ENCODE assay signal across 9 mouse cellular contexts in genomic region chr8:111923383-111923804, GRCm38 (mm10). TPM values are rescaled to one million over a fixed set of nuclear protein-coding genes. Genes with fewer than 3 reads are reported as not detected.
DNase-seq lines count a peak whose midpoint lies in the region; ATAC-seq and TF ChIP-seq lines count a peak whose summit lies in the region.
"Had no signal": no experiment of that assay in that cellular context is flagged by ENCODE, and none has a peak within 500 bp of the region (broad histone marks: within the 10 kb centered on the region; RNA-seq: fewer than 3 reads in every experiment).

No protein-coding gene starts in this region.

- no peaks in the 10 kb centered on the region for H3K27me3 ChIP-seq in kidney, embryonic 14.5 days (ENCODE audit: control insufficient read depth, insufficient read depth, low read length)
- no peaks in the 10 kb centered on the region for H3K27me3 ChIP-seq in CH12.LX (replicated peaks)
- H3K27me3 ChIP-seq in lung, embryonic 15.5 days, result no peaks in the 10 kb centered on the region
- H3K27me3 ChIP-seq in stomach, embryonic 16.5 days (ENCODE audit: control insufficient read depth, insufficient read depth, low read length), result no peaks in the 10 kb centered on the region
- H3K27me3 ChIP-seq: embryonic facial prominence, embryonic 12.5 days had no signal

- dilution Hi-C loops in CH12.LX (cut with MboI; ENCODE audit: extremely low pct_ligation_motif_present, extremely low pct_unique_long_range_greater_than_20kb, low sequenced_read_pairs), result no loop called here

- TF ChIP-seq POLR2A in CH12.LX (IDR thresholded peaks at IDR 0.05; ENCODE audit: low read depth, low read length), result peak; percentile 52

- H3K9ac ChIP-seq in kidney, embryonic 14.5 days (ENCODE audit: low read depth, low read length), result no peak overlapping the region
- H3K9ac ChIP-seq in CH12.LX (ENCODE audit: insufficient read depth, low read depth), result no peak overlapping the region; the same call in 1 of the 2 replicates
- no peak overlapping the region for H3K9ac ChIP-seq in lung, embryonic 15.5 days
- peak overlapping the region; percentile 41; the same call in 1 of the 2 replicates for H3K9ac ChIP-seq in stomach, embryonic 16.5 days (ENCODE audit: low read length)
- H3K9ac ChIP-seq: embryonic facial prominence, embryonic 12.5 days had no signal

- H3K36me3 ChIP-seq in kidney, embryonic 14.5 days (ENCODE audit: control insufficient read depth, insufficient read depth, low read length), result peaks cover under 1% of the 10 kb centered on the region; the same call in 1 of the 2 replicates
- H3K36me3 ChIP-seq in CH12.LX (replicated peaks in 1 of 2; ENCODE audit: control insufficient read depth in 1 of 2, insufficient read depth in 1 of 2, low read length in 1 of 2), result no peaks in the 10 kb centered on the region
- H3K36me3 ChIP-seq in lung, embryonic 15.5 days, result no peaks in the 10 kb centered on the region
- H3K36me3 ChIP-seq in stomach, embryonic 16.5 days (ENCODE audit: control insufficient read depth, insufficient read depth, low read length), result no peaks in the 10 kb centered on the region

- no peak overlapping the region for H3K27ac ChIP-seq in kidney, embryonic 14.5 days (ENCODE audit: low read depth, low read length)
- H3K27ac ChIP-seq in CH12.LX (ENCODE audit: insufficient read depth, low read depth), result no peak overlapping the region
- H3K27ac ChIP-seq in lung, embryonic 15.5 days, result no peak overlapping the region
- H3K27ac ChIP-seq in stomach, embryonic 16.5 days (ENCODE audit: low read length), result no peak overlapping the region
- H3K27ac ChIP-seq: embryonic facial prominence, embryonic 12.5 days had no signal

- no peak for TF ChIP-seq EP300 in CH12.LX (IDR thresholded peaks at IDR 0.05; ENCODE audit: low read length)

- in situ Hi-C loops in CH12.LX (cut with MboI; ENCODE audit: low pct_ligation_motif_present, low pct_unique_long_range_greater_than_20kb, low sequenced_read_pairs), result no loop called here

- WGBS in kidney, embryonic 14.5 days, result 31% methylated on average over 10 of the region's 10 CpGs
- WGBS in lung, embryonic 15.5 days, result 19% methylated on average over 10 of the region's 10 CpGs
- WGBS in stomach, embryonic 16.5 days, result 24% methylated on average over 10 of the region's 10 CpGs

- H3K4me1 ChIP-seq in kidney, embryonic 14.5 days (ENCODE audit: control insufficient read depth, insufficient read depth, low read length), result no peaks in the 10 kb centered on the region
- H3K4me1 ChIP-seq in CH12.LX (ENCODE audit: control insufficient read depth in 1 of 2, insufficient read depth in 2 of 2), result peaks cover 0 to 4% of the 10 kb centered on the region in 2 experiments; a peak in 2 of 4 replicates
- 0 out of 2 replicates have a peak, but pooled peaks cover 3% of the 10 kb centered on the region for H3K4me1 ChIP-seq in lung, embryonic 15.5 days
- H3K4me1 ChIP-seq in stomach, embryonic 16.5 days (ENCODE audit: control insufficient read depth, insufficient read depth, low read length), result no peaks in the 10 kb centered on the region
- H3K4me1 ChIP-seq: embryonic facial prominence, embryonic 12.5 days had no signal

- TF ChIP-seq CTCF in CH12.LX (conservative IDR thresholded peaks at IDR 0.05 in 1 of 2, IDR thresholded peaks at IDR 0.05 in 1 of 2; ENCODE audit: low read depth in 2 of 2, low read length in 2 of 2), result peak; percentile 67 to 85

- peak; percentile 74 for TF ChIP-seq RAD21 in CH12.LX (IDR thresholded peaks at IDR 0.05; ENCODE audit: low read depth, low read length)

- no peak overlapping the region for H3K4me3 ChIP-seq in kidney, embryonic 14.5 days (ENCODE audit: low read length)
- H3K4me3 ChIP-seq in CH12.LX (replicated peaks in 1 of 3; ENCODE audit: low read depth in 2 of 3, low read length in 2 of 3, poor library complexity in 1 of 3), result peak overlapping the region; percentile 16 to 42 (median 36)
- no peak overlapping the region for H3K4me3 ChIP-seq in lung, embryonic 15.5 days
- H3K4me3 ChIP-seq in stomach, embryonic 16.5 days (replicated peaks; ENCODE audit: low read length), result no peak overlapping the region; the same call in 1 of the 2 replicates
- H3K4me3 ChIP-seq: embryonic facial prominence, embryonic 12.5 days had no signal

- H3K79me2 ChIP-seq in CH12.LX (replicated peaks; ENCODE audit: control insufficient read depth, extremely low read depth, insufficient read depth, poor library complexity, severe bottlenecking), result no peaks in the 10 kb centered on the region

- intact Hi-C loops in gastrocnemius, postnatal 14 days (cut with DNase I; ENCODE audit: low total_unique reads), result no loop called here

- H3K4me2 ChIP-seq in kidney, embryonic 14.5 days (replicated peaks; ENCODE audit: low read depth, low read length), result no peak overlapping the region
- peak overlapping the region; percentile 42; the same call in 1 of the 2 replicates for H3K4me2 ChIP-seq in CH12.LX (ENCODE audit: insufficient read depth, low read depth, poor library complexity, severe bottlenecking)
- H3K4me2 ChIP-seq in lung, embryonic 15.5 days, result 0 out of 2 replicates have a peak overlapping the region, but pooled peaks have one; percentile 10
- H3K4me2 ChIP-seq in stomach, embryonic 16.5 days (ENCODE audit: low read depth, low read length), result no peak overlapping the region; the same call in 1 of the 2 replicates
- H3K4me2 ChIP-seq: embryonic facial prominence, embryonic 12.5 days had no signal

- no peaks in the 10 kb centered on the region for H3K9me3 ChIP-seq in kidney, embryonic 14.5 days (ENCODE audit: control insufficient read depth, low read length)
- H3K9me3 ChIP-seq in CH12.LX (replicated peaks; ENCODE audit: low read length), result no peaks in the 10 kb centered on the region
- no peaks in the 10 kb centered on the region for H3K9me3 ChIP-seq in lung, embryonic 15.5 days
- no peaks in the 10 kb centered on the region for H3K9me3 ChIP-seq in stomach, embryonic 16.5 days (replicated peaks; ENCODE audit: control insufficient read depth, low read length)
- H3K9me3 ChIP-seq: embryonic facial prominence, embryonic 12.5 days had no signal

- ATAC-seq in kidney, embryonic 14.5 days (ENCODE audit: low FRiP score, low TSS enrichment), result no peak; the same call in 1 of the 2 replicates
- ATAC-seq in lung, embryonic 15.5 days (ENCODE audit: borderline replicate concordance, extremely low read depth, low FRiP score, low TSS enrichment), result no peak
- peak; percentile 47; the same call in 1 of the 2 replicates for ATAC-seq in stomach, embryonic 16.5 days (ENCODE audit: insufficient read depth, low FRiP score)

- DNase-seq in kidney, adult 11 months, result peak; percentile 15
- peak; percentile 89 for DNase-seq in CH12.LX (ENCODE audit: extremely low read depth)
- peak; percentile 53 for DNase-seq in c-Kit-positive CD71-negative TER-119-negative erythroid progenitor cells, embryonic 14.5 days (ENCODE audit: low read depth)
- peak; percentile 45 for DNase-seq in gastrocnemius, postnatal 14 days
- peak; percentile 31 for DNase-seq in kidney, adult 18-20 months

TF ChIP-seq in CH12.LX, 34 proteins besides CTCF, POLR2A, EP300 and RAD21 (continues in another document):
- TF ChIP-seq ETS1 (conservative IDR thresholded peaks at IDR 0.05; ENCODE audit: low read depth, low read length) (0 out of 2 replicates have a peak, but pooled peaks have one; percentile 15), ZKSCAN1 (IDR thresholded peaks at IDR 0.05; ENCODE audit: borderline replicate concordance, low read depth, low read length) (no peak), PAX5 (IDR thresholded peaks at IDR 0.05; ENCODE audit: low read length) (no peak), GABPA (IDR thresholded peaks at IDR 0.05; ENCODE audit: insufficient replicate concordance, low read depth, low read length) (no peak), E2F4 (IDR thresholded peaks at IDR 0.05; ENCODE audit: insufficient replicate concordance, low read depth, low read length) (no peak), RCOR1 (conservative IDR thresholded peaks at IDR 0.05; ENCODE audit: low read depth, low read length) (no peak), HCFC1 (IDR thresholded peaks at IDR 0.05; ENCODE audit: low read depth, low read length) (peak; percentile 52), TBP (conservative IDR thresholded peaks at IDR 0.05; ENCODE audit: low read depth, low read length) (peak; percentile 60; the same call in 1 of the 2 replicates)

RNA-seq across cellular contexts. Expression of gene Tmem231, which starts 10.3 kb away (rescaled TPM):
- polyA plus RNA-seq in kidney, embryonic 14.5 days (2014; fragmentation: Nextera tagmentation; extraction: Ambion mirVana), result 11.6 and 18.7 TPM in 2 replicates
- total RNA-seq in CH12.LX (2012; rRNA removed) (2.1 and 3.6 TPM in 2 replicates), CH12.LX (2014; rRNA removed) (3.1 and 3.5 TPM in 2 replicates)
- polyA plus RNA-seq in CH12.LX (2012; ENCODE audit: insufficient read length, low read depth), result 3.7 and 4.3 TPM in 2 replicates
- total RNA-seq in gastrocnemius, postnatal 14 days (2021), result 1 to 10 TPM; 1.1 to 1.4 TPM
- polyA plus RNA-seq in lung, embryonic 15.5 days (2015; fragmentation: Nextera tagmentation; extraction: Ambion mirVana), result 18.1 and 18.2 TPM in 2 replicates
- polyA plus RNA-seq in stomach, embryonic 16.5 days (2015; fragmentation: Nextera tagmentation; extraction: Ambion mirVana), result 12.9 and 13.0 TPM in 2 replicates

RNA-seq across cellular contexts. Expression of gene Chst5, which starts 13.1 kb away (rescaled TPM):
- polyA plus RNA-seq in kidney, embryonic 14.5 days (2014; fragmentation: Nextera tagmentation; extraction: Ambion mirVana), result 0.97 and 1.1 TPM in 2 replicates
- not detected in 2 replicates for total RNA-seq in CH12.LX (2012; rRNA removed)
- total RNA-seq in CH12.LX (2014; rRNA removed), result not detected in 2 replicates
- polyA plus RNA-seq in CH12.LX (2012; ENCODE audit: insufficient read length, low read depth), result not detected in 2 replicates
- total RNA-seq in gastrocnemius, postnatal 14 days (2021), result 1 to 10 TPM; 1.6 to 1.7 TPM
- polyA plus RNA-seq in lung, embryonic 15.5 days (2015; fragmentation: Nextera tagmentation; extraction: Ambion mirVana), result 11.4 and 12.0 TPM in 2 replicates
- 1.3 and 1.6 TPM in 2 replicates for polyA plus RNA-seq in stomach, embryonic 16.5 days (2015; fragmentation: Nextera tagmentation; extraction: Ambion mirVana)

RNA-seq across cellular contexts. Expression of gene Gabarapl2, which starts 17.1 kb away (rescaled TPM):
- polyA plus RNA-seq in kidney, embryonic 14.5 days (2014; fragmentation: Nextera tagmentation; extraction: Ambion mirVana), result 170 and 205 TPM in 2 replicates
- total RNA-seq in CH12.LX (2012; rRNA removed) (29.8 and 30.6 TPM in 2 replicates), CH12.LX (2014; rRNA removed) (49.4 and 61.0 TPM in 2 replicates)
- 39.3 and 42.1 TPM in 2 replicates for polyA plus RNA-seq in CH12.LX (2012; ENCODE audit: insufficient read length, low read depth)
- total RNA-seq in gastrocnemius, postnatal 14 days (2021), result 10 to 100 TPM; 73.9 to 78.5 TPM
- polyA plus RNA-seq in lung, embryonic 15.5 days (2015; fragmentation: Nextera tagmentation; extraction: Ambion mirVana), result 181 and 184 TPM in 2 replicates
- polyA plus RNA-seq in stomach, embryonic 16.5 days (2015; fragmentation: Nextera tagmentation; extraction: Ambion mirVana), result 186 and 199 TPM in 2 replicates

RNA-seq across cellular contexts. Expression of gene Tmem170, which starts 46.8 kb away (rescaled TPM):
- 10.6 and 11.7 TPM in 2 replicates for polyA plus RNA-seq in kidney, embryonic 14.5 days (2014; fragmentation: Nextera tagmentation; extraction: Ambion mirVana)
- 2.2 and 2.4 TPM in 2 replicates for total RNA-seq in CH12.LX (2012; rRNA removed)
- 2.1 and 2.5 TPM in 2 replicates for total RNA-seq in CH12.LX (2014; rRNA removed)
- 1.2 and 1.6 TPM in 2 replicates for polyA plus RNA-seq in CH12.LX (2012; ENCODE audit: insufficient read length, low read depth)
- total RNA-seq in gastrocnemius, postnatal 14 days (2021), result 1 to 10 TPM; 1.6 TPM
- polyA plus RNA-seq in lung, embryonic 15.5 days (2015; fragmentation: Nextera tagmentation; extraction: Ambion mirVana), result 9.2 and 10.2 TPM in 2 replicates
- polyA plus RNA-seq in stomach, embryonic 16.5 days (2015; fragmentation: Nextera tagmentation; extraction: Ambion mirVana), result 9.5 and 10.6 TPM in 2 replicates

Comparison
In these comparisons a context has a peak if more than half of its experiments do, and no peak if none do; other contexts are left out.
1. DNase-seq: peak in every context shown above with its lines; median percentile 89 in CH12.LX; 53 in c-Kit-positive CD71-negative TER-119-negative erythroid progenitor cells, embryonic 14.5 days; 45 in gastrocnemius, postnatal 14 days; 31 in kidney, adult 18-20 months; 15 in kidney, adult 11 months.
2. H3K4me2 ChIP-seq: peak in CH12.LX (single experiment) and lung, embryonic 15.5 days (single experiment); none in kidney, embryonic 14.5 days (single experiment) and stomach, embryonic 16.5 days (single experiment).
3. H3K4me3 ChIP-seq: peak in CH12.LX (3 of 3); none in kidney, embryonic 14.5 days (single experiment), lung, embryonic 15.5 days (single experiment) and stomach, embryonic 16.5 days (single experiment).